Mouse (Mus musculus) layer of hippocampus, adult 9-11 months (tissue): ENCODE measurements at regions not wholly inside any gene's neighbourhood (a gene's known extent, or its start where the extent isn't known, plus 50 kb on each side); places are given as distances from the start of the nearest gene placed in this dataset.

Experiments
- DNase-seq: peaks from one replicate; pipeline ENCODE4 v3.0.0; 2022

DNA sequence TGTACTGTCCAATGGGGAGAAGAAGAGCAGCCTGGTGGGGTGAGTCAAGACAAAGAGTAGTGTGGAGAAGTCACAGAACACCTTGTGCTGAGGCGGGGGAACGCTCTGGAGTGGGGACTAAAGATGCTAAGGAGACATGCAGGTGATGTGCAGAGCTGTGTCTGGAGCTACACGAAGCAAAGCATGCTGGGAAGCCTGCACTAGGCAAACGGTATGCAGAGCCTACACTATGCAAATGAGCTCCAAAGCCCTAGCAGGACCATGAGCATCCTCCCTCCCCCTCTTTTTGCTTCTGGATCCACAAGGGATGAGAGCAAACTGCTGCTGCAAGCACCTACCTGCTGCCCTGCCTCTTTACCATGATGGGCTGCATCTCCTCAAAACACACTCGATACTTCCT is 73.1 kb upstream of the Zc3h12a start:
- no peak for DNase-seq

DNA sequence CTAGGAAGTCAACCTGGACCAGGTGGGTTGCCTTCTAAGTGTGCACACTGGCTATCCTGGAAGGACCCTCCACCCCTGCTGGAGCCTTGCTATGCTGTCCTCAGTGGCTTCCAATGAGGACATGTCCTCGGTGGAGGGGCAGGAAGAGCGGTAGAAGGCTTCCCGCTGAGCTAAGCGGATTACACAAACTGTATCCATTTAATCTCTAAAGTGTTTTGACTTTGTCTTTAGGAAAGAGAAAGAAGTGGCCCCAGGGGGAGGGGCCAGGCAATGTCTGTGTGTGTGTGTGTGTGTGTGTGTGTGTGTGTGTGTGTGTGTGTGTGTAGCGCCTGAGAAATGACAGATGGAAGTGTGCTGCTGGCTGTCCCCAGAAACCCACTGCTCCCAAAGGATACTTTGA is 71.6 kb upstream of the Zc3h12a start:
- DNase-seq = no peak

DNA sequence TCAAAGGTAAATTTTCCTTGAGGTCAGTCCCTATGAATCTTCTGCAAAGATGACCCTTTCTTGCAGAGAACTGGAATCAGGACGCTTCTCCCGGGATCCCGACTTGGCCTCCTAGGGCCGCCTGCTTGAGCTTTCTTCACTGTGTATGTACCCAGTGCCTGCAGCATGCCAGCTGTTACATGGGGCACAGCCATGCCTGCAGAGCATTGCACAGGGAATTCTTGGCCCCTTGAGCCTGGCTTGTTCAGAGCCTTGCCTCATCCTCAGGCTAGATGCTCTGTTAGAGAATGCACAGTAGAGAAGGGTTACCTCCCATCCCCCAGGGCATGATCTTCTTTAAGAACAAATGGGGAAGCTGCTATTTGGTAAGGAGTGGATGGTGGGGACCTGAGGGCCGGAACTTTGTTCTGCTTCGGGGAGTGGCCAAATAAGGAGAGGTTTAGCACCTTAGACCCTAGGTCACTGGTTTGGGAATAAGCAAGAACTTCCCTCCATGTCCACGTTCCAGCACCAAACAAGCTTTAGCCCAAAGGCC is 68.3 kb upstream of the Zc3h12a start:
- DNase-seq = no peak

DNA sequence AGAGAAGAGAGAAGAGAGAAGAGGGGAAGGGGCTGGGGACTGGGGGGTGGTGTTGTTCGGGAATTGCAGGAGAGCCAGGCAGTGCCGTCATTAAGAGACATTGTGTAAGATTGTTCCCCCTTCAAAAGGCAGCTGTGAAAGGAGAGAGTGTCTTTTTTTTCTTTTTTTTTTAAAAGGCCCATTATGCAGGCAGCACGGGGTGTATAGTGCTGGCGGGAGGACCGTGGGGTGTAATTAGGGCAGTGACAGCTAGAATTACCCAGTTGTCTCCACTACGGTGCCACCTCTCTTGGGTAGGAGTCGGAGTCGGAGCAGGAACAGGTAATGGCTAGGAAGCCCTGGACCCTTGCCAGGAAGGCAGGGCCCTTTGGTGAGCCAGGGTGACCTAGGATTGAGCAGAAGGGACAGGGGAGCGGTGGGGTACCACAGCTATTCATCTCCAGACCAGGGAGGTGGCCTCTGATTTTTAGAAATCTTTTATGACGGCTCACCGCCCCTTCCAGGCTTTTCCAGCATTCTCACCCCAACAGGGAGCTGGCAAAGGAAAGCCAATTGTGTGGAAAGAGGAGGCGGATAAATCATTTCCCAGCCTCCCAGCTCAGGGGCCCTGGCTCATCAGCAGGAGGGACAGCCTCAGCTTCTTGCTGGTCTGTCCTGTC is 67.2 kb upstream of the Zc3h12a start:
- DNase-seq = no peak

DNA sequence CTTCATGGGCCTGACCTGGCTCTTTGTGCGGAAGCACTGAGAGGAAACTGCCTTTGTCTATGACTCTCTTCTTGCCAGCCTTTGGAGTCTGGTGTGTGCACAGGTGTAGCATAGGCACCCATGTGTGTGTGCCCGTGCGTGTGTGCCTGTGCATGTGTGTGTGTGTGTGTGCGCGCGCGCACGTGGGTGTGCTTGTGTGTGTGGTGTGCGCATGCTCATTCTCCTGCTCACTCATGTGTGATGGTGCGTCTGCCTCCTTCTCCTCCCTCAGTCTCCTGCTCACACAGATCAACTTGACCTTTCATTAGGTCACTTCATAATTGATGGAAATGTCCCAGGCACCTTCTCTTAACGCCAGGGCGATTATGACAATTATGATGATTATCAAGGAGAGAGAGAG is 66.7 kb upstream of the Zc3h12a start:
- peak; percentile 23 for DNase-seq

DNA sequence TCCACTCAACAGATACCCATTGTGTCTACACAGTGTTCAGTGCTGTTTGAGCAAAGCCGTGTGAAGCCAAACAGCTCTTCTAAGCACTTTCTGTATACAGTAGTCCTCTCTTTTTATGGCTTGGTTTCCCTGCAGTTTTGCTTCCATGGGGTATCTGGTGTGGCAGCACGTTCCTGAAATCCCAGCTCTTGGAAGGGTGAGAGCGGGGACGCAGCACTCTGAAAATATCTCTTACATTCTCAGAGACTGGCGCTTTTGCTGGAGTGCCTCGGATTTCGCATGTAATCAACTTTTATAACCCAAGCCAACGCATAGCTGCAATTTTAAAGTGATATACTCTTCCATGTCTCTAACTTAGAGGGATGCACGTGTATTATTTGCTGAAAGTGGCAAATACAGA is 64.0 kb upstream of the Zc3h12a start:
- no peak for DNase-seq

DNA sequence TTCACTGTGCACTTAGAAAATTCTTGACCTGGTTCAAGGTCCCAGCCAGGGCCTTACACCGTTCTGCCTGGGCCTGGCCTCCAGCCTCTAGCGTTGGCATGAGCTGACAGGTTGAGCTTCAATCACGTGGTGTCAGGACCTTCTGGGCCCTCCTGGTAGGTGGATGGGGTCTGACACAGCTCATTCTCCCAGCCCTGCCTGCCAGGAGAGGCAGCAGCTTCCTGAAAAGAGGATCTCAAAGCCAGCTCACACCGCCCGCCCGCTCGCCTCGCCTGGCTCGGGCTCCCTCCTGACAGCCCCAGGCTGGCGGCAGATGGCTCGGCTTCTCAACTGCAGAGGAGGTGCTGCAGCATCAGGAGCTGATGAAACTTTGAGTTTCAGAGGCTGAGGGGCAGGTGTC is 63.4 kb upstream of the Zc3h12a start:
- peak; percentile 75 for DNase-seq

DNA sequence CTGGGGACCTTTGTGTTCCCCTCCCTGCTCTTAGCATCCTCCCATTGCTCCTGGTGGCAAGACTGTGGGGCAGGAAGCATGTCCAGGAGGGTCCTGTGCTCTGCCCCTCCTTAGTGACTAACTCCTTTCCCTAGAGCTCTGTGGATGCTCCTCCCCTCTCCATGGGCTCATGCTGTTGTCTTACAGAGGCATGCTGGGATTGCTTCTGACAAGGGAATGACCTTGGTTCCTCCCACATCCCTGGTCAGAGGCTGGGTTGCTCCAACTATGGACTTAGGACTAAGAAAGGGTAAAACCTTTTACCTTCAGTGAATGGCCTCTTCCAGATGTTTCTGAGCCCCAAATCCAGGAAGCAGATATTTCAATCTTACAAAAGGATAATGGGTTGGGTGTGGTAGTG is 62.3 kb upstream of the Zc3h12a start:
- DNase-seq = no peak

DNA sequence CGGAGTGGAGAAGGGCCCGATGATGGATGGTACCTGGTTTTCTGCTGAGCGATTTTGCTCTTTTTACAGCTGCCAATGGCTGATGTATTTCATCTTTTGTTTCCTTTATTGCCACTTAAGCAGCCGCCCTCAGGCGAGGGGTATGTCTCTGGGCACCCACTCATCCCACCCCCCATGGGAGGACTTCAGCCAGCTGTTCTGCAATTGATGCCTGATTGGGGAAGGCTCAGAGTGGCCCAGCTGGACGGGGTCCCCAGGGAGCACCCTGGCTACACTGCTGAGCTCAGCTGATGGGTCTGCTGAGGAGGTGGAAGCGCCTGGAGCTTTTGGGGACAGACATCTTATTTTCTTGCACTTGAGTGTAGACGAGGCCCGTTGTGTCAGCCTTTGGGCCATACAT is 58.6 kb upstream of the Zc3h12a start:
- no peak for DNase-seq

DNA sequence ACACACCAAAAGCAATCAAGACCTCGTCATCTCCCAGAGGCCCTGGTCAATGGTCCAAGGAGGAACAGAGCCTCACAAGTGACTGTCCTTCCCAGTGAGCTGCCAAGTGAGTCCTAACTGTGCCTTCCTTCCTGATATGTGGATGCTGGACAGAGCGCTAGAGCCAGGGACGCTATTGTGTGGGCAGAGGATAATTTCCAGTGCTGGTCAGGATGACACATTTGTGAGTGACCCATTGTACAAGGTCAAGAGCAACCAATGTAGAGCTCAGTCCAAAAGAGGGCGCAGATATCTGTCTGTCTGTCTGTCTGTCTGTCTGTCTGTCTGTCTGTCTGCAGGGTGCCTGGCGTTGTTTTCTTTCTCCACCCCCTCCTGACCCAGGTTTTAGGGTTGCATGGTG is 57.4 kb upstream of the Zc3h12a start:
- no peak for DNase-seq

DNA sequence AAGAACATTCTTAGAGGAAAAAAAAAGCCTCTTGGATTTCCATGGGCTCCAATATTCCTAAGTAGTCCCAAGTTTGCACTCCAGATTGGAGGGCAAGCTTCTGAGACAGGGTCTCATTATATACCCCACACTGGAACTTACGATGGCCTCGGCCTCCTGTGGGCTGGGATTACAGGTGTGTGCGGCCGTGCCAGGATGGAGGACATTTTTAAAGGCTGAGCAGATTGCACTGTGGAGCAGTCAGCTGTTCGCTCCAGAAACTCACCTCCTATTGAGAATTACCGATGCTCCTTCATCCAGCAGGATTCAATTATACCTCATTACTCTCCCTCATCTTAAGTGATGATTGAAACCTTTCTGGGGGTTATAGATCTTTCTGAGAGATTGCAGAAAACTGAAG is 53.3 kb upstream of the Zc3h12a start:
- DNase-seq = no peak

DNA sequence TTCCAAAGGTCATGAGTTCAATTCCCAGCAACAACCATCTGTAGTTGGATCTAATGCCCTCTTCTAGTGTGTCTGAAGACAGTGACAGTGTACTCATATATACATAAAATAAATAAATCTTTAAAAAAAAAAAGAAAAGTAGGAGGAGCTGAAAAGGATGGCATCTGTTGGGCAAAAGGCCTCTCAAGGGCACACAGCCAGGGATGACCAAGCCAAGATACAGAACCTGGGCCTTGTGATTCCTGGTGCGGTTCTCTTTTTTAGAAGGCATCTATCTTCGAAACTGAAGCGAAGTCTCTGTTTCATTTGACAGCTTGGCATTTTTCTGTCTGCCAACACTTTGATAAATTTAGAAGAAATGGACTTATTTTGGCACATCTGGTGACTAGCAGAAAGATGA is 50.9 kb upstream of the Zc3h12a start:
- no peak for DNase-seq

DNA sequence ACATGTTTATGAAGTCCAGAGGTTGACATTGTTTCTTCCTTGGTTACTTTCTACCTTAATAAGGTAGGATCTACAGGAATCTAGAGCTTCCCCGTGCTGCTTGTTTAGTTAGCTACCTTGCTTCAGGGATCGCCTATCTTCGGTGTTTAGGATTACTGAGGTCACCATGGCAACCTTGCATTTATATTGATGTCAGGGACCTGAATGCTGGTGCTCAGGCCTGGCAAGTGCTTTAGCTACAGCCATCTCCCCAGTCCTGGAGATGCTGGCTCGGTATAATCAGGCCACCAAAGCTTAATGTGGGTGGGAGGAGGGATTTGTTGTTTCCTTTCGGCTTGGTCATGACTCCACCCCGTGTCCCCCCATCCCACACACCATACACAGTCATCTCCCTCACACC is 50.0 kb upstream of the Zc3h12a start:
- no peak for DNase-seq
